Mouse (Mus musculus) lung, postnatal 36 days (tissue): ENCODE data around the gene Lyzl4.
"Not testable (repeated sequence)": the region's sequence is repeated elsewhere in the genome, so short reads cannot be mapped to it uniquely, and the experiment has no call there.

Experiments
- DNase-seq: peaks from one replicate; pipeline ENCODE4 v3.0.0; 2022; ENCODE audit warnings: mixed read lengths

The Lyzl4 gene

DNA sequence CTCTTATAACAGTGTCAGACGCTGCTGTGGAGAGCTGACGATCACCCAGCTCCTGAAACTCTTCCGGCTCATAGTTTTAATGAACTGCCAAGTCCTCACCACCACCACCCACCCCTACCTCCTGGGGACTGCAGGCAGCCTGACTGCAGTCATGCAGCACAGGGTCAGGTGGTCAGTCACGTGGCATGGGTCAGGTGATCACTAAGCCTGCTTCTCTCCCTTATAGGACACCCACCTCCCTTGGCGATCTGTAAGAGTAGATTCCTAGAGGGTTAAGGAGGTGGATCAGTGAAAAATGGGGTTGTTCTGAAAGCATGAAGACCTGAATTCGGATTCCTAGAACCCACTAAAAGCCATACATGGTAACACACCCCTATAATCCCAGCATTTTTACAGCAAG, 42.3 kb downstream of the Lyzl4 start:
- no peak for DNase-seq

DNA sequence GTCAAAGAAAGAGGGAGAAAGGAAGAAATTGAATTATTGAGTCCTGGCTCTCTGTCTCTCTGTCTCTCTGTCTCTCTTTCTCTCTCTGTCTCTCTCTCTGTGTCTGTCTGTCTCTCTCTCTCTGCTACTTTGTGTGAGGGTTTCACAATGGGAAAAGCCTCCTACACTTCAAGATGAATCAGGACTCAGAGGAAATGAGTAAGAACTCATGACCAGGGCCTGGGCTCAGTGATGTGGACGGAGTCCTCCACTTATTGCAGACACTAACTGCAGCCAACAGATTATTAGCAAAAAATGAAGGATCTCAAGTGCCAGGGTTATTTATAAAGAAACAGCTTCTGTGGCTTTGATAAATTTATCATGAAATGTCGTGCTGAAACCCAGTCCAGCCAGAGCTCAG, 43.8 kb downstream of the Lyzl4 start:
- no peak for DNase-seq

DNA sequence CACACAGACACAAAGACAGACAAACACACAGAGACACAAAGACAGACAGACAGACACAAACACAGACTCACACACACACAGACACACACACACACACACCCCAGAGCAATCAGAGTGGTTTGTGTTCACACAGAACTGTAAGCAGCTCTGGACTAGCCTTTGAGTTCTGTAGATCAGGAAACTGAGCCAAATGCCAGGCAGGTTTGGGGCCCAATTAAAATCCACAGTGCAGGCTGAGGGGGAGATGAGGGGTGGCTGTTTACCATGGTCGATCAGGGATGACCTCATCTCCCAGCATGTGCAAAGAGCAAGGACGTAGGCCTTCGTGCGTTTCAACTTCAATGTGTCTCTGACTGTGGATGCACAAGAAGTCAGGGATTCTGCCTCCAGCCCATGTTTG, 47.1 kb downstream of the Lyzl4 start:
- DNase-seq: no peak

DNA sequence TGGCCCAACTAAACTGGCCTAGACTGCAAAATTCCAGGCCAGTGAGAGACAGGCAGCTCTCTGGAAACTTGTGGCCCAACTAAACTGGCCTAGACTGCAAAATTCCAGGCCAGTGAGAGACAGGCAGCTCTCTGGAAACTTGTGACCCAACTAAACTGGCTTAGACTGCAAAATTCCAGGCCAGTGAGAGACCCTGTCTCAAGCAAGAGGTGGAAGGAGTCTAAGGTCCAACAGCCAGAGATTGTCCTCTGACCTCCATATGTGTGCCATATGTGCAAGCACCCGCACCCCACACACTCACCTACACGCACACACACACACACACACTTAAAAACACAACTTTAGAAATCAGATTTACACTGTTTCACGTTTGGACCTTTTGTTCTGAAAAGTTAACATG, 48.1 kb downstream of the Lyzl4 start:
- DNase-seq: not testable (repeated sequence)

DNA sequence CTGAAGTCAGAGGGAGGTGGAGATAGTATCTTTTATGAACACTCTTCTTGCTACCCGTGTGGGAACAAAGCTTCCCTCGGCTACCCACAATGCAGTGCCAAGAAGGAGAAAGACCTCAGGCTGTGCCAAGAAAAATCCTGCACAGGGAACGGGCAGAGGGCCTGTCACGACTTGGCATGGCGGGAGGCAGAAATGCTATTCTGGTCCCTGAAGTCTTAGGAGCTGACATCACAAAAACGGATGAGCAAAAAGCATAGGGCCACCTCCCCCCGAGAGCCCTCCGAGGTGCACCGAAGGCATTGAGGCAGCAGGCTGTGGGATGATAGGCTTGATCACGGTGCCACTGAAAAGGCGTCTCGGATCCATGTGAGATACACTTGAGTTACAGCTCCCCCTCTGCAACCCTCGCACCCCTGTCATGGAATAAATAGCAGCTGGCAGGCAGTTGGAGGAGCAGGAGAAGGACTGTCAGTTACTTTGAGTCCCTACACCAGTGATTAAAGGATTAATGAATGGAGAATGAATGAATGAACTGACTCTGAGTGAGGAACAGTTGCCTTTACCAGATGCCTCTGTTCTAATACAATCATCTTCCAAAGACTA, 48.8 kb downstream of the Lyzl4 start:
- DNase-seq: no peak

DNA sequence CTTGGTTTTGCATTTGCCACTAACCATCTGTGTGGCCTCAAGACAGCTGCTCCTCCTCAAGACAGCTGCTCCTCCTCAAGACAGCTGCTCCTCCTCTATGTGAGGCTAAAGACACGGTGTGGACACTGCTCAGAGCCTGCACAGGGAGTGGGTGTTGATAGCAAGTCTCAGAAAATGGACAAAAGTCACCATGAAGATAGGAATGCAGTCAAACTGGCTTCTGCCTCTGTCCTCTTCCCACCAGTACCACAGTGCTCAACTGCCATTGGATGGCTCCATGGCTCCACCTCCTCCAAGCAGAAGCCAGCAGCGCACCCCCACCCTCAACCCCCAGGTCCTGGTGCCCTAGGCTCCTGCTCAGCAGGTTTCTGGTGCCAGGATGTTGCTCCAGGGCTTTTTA, 52.4 kb downstream of the Lyzl4 start:
- DNase-seq: no peak

DNA sequence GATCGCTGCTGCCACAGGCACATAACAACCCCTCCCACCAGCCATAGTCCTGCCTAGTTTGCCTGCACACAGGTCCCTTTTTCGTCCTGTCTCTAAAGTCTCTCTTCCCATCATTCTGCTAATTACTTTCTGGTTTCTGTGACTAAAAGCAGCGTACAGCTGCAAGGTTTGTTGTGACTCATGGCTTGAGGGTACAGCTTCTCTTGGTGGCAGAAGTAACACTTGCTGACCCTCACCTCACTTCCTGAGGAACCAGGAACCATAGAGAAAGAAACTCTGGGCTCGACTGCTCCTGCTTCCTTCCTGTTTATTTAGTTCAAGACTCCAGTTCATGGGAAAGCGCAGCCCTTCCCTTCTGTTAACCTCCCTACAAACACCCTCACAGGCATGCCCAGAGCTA, 67.5 kb downstream of the Lyzl4 start:
- DNase-seq: no peak

DNA sequence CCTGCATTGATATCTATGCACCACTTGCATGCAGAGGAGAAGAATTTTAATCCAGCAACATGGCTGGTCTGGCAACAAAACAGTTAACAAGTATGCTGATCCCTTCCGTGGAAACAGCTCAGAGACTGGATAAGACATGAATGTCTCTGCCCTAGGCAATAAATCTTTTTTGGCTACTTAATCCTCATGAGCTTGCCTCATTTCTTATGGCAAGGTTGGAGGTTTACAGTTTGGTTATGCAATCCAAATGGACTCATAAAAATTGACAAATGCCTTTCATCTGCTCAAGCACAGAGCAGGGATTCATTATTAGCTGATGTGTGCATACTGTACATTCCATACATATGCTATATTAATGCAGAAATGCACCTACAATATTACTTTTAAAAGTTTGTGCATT, 73.4 kb downstream of the Lyzl4 start:
- no peak for DNase-seq

DNA sequence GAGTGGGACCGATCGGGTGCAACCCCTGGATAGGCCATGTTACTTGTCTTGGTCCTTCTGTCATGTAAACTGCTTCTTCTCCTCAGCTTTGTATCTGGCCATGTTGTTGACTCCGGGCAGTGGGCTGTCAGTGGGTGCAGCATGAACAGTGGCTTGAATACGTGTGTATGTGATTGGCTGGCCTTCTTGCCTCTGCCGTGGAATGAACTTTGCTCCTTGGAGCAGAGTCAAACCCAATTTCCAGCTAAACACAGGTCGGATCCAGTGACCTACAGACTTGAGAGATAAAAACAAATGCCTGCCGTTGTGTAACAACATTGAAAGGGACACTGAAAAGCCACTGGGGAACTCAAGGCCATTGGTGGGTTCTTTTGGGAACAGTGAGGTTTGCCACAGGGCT, 75.5 kb downstream of the Lyzl4 start:
- no peak for DNase-seq

DNA sequence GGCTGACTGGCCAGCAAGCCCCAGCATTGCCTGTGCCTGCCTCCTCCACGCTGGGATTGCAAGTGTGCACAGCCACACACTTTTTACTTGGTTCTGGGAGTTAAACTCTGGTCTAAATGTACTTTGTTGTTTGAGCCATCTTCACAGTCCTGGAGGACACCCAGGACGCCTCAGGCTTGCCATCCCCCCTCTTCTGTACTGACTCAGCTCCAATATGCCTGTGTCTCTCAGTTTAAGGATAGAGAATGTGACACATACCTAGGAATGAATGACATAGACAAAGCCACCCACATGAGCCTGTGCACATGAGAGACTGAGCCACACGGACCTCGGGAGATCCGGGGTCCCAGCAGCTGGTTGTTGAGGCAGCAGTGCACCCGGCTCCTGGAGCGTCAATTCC, 78.6 kb downstream of the Lyzl4 start:
- DNase-seq: no peak

DNA sequence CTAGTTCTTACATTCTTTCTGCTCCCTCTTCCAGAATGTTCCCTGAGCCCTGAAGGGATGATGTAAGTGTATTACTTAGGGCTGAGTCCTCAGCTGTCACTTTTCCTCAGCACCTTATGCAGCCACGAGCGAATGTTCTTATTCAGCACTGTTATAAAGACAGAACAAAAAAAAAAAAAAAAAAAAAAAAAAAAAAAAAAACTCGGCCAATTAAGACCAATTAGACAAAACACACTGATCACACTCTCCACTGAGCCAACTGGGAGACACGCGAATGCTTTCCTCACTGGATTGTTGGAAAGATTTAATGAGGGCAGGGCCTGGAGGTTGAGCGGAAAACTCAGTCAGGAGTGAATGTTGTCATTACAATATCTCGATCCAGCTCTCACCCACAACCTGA, 81.4 kb downstream of the Lyzl4 start:
- peak; percentile 3 for DNase-seq

DNA sequence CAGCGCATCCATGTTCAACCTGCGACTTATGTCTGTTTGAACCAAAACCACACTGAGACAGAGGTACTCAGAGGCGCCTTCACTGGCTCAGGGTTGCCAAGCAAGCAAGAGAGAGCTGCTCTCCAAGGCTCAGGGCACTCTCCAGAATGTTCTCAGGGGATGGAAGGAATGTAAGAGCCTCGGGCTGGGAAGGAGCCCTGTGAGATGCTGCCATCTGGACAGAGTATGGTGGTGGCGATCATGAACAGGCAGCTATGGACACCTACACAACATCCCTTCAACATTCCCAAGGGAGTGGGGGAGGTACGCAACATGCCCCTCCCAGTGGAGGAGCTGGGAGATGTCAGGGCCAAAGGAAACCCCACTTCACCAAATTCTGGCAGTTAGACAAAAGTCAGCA, 83.7 kb downstream of the Lyzl4 start:
- no peak for DNase-seq

DNA sequence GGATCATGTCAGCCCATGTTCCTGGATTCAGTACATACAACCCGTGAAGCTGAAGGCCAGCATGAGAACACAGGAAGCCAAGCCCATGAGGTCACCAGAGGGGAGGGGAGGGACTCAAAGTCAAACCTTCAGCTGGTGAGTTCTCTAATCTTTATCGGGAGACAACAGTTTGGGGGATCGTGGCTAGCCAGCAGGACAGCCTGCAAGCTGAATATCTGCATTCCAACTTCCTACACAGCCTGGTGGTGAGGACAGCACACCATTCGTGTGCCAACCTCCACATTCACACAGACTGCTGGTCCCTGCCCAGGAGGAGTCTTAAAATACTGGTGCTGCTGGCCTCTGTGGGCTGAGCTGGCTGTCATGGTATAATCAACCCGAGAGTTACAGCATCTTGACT, 85.0 kb downstream of the Lyzl4 start:
- peak; percentile 32 for DNase-seq

DNA sequence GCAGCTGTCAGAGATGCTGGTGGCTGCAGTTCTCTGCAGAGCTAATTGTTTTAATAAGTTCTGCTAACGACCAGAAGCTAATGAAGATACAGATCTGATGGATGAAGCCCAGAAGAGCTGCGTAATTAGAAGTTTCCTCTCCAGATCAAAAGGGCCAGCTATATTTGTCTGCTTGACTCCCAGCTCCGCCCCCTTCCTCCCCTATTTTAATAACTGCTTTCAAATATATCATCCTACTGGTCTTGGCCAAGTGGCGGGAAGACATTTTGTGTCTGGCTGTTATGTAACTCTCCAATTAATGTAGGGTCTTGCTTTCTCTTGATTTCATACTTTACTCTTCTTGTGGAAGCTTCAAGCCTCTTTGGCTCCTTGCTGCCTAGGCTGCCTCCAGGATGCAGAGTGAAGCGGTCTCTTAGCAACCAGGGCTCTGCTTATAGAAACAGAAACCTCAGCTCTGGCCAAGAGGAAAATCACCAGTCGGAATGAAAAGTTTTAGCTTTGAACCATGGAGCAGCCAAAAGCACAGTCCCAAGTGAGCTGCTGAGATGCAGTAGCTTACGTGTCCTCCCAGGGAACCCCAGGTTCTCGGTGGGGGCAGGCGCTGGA, 86.4 kb downstream of the Lyzl4 start:
- peak; percentile 49 for DNase-seq

DNA sequence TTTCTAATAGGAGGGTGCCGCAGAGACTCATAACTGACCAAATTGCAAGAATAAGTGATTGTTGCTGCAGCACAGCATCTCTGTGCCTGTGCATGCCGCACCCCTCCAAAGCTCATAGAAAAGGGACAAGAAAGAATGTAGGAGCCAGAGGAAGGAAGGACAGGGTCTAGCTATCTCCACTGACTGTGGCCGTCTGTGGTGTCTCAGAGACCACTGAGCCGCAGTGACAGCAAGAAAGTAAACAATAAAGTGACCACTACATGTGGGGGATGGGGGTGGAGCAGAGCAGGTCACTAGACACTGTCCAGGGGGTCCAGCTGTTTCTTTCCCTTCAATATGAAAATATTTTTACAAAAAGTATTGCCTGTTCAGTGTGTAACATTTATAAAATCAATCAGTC, 88.3 kb downstream of the Lyzl4 start:
- DNase-seq: no peak

DNA sequence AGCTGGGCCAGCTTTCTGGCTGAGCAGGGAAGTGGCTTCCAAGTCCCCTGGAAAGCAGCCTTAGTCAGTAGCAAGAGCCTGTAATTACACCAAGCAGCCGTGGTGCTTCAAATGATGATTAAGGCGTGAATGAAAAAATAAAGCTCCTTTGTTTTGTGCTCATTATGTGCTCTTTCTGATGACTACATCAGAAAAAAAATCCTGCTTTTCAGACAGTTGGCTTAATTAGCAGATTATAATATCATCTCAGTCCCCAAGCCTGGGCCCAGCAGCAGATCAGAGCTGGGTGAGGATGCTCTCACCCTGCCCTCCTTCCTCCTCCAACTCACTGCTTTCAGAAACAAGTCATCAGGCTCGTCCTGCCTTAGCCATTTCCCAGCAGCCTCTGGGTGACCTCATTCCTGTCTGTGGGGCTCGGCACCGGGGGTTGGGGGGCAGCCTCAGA, 91.5 kb downstream of the Lyzl4 start:
- DNase-seq: no peak

DNA sequence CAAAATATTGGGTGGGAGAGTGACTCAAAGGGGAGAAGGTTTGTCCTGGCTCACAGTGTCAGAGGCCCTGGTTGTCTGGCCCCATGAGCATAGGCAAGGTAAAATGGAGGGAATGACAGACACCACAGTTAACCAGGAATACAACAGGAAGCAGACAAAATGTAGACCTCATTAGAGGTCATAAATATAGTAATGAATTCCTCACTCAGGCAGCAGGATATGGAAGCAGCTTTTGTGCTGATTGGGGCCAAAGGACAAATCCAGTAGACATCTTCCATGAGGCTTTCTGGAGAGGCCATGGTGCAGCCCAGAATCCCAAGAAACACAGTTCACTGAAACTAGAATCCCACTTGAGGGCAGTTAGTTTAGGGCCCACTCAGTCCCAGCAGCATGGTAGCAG, 92.5 kb downstream of the Lyzl4 start:
- no peak for DNase-seq

DNA sequence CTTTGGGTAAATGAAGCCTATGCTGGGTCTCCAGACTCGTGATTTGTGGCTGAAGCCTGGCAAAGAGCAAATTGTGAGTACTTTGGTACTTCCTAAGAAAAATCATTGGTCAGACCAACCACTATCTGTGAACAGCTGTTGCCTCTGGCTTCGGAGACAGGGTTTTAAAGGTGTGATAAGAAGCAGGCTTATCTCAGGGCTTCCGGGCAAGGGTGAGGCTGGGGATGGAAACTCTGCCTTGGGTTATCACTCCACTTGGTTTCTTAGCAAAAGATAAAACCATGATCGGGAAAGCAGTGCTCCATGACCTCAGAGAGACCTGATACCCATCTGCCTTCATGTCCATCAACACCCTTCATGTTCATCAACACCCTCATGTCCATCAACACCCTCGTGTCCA, 92.9 kb downstream of the Lyzl4 start:
- no peak for DNase-seq

DNA sequence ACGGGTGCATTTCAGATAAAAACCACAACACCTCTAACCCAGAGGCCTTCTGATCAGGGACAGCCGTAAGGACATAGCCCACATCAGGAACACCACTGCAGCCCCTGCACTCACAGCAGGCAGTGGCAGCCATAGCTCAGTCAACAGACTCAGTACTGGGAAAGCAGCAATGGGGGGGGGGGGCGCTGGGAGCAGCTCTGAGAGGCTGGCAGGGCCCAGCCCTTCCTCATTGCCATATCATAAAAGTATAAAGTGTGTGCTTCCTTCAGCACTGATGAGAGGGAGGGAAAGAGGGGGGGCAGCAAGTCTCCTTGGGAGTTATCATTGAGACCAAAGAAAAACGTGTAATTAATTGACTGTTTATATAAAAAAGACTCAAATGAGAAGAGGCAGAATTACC, 94.5 kb downstream of the Lyzl4 start:
- no peak for DNase-seq

DNA sequence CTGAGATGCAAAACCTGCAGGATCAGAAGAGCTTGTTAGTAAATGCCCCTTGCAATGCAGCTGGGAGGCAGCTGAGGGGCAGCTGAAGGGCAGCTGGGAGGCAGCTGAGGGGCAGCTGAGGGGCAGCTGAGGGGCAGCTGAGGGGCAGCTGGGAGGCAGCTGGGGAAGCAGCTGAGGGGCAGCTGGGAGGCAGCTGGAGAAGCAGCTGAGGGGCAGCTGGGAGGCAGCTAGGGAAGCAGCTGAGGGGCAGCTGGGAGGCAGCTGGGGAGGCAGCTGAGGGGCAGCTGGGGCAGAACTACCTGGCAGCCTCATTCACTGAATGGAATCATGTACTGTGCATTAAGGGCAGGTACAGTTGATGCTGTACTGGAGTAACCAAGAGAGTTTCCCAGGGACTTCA, 100.4 kb downstream of the Lyzl4 start:
- no peak for DNase-seq

DNA sequence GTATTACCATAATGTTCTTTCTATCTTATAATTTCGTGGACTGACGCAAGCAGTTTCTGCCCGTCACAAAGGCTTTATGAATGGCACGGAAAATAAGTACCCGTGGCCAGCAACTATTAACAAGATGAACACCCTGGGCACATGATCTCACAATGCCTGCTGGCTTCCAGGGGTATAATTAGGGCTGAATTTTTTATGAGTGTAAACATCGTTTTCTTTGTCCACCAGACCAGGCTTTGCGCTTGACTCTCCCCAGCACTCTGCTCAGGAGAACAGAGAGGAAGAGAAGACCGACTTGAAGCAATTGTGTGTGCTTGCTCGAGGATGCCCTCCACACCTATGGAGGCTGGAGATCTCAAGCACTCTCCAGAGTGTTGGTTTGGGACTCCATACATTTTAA, 109.3 kb downstream of the Lyzl4 start:
- DNase-seq: no peak

DNA sequence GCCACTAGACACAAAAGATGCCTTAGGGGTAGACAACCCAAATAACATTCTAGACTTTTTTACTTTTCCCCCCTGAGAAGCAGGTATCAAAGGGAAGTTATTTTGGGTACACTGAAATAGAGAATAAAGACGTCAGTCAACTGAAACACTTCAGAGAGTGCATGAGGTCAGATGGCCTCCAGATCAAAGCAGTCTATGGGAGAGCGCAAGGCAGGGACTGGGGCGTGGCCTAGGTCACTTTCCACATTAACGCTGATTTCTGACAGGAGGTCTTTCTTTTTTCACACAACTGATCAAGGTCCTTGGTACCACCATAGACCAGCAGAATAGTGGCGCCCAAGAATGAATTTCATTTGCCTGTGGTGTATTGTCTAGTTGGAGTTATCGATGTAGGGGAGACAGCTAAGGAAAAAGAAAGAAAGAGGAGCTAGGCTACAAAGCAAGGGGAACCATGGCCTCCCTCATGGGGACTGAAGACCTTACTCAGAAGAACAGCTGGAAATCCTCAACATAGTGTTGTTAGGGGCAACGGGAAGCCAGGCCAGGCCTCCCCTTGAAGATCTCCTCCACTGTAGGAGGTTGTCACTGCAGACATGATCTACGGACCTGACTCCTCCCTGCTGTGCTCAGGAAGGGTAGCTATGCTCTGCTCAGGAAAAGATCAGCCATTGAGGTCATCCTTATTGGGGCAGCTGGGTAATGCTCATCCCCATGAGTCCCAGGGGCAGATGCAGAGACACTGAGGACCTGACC, 113.1 kb downstream of the Lyzl4 start:
- DNase-seq: no peak
